27 mouse cellular contexts compared by ENCODE assay signal in the genomic region with DNA sequence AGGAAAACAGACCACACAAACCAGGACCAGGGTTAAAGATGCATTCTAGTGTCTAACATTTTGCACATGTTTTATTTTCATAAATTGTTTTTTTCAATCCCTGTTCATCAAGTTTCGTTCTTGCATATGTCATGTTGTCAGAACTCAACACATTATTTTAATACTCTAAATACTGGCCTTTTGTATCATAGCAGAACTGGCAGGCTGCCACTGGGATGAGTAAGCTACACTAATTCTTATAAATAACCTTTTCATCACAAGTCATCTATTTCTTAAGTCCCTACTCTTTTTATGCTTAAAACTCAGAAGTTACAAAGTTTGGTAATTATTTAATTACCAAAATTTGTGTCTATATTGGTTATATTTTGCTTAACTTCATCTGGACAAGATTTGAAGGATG.
DNase-seq lines count a peak whose midpoint lies in the region; TF ChIP-seq lines count a peak whose summit lies in the region.
"Had no signal": no experiment of that assay in that cellular context is flagged by ENCODE, and none has a peak within 500 bp of the region (broad histone marks: within the 10 kb centered on the region; RNA-seq: fewer than 3 reads in every experiment).

No protein-coding gene starts in this region.

- peak overlapping the region; percentile 0 for H3K4me2 ChIP-seq in myocyte (ENCODE audit: low read depth)
- H3K4me2 ChIP-seq: embryonic facial prominence, embryonic 13.5 days; limb, embryonic 15.5 days; liver, embryonic 13.5 days; midbrain, embryonic 12.5 days; neural tube, embryonic 15.5 days had no signal

- TF ChIP-seq POLR2A in myocyte (IDR thresholded peaks at IDR 0.05; ENCODE audit: insufficient read length, low read depth): no peak

- H3K79me2 ChIP-seq in myocyte (ENCODE audit: control insufficient read depth, insufficient read depth): no peaks in the 10 kb centered on the region

- H3K27me3 ChIP-seq in myocyte (ENCODE audit: control insufficient read depth, insufficient read depth, insufficient read length): no peaks in the 10 kb centered on the region
- H3K27me3 ChIP-seq: embryonic facial prominence, embryonic 13.5 days; limb, embryonic 15.5 days; liver, embryonic 13.5 days; megakaryocyte, embryonic 14.5 days; midbrain, embryonic 12.5 days; neural tube, embryonic 15.5 days had no signal

- no peak overlapping the region for H3ac ChIP-seq in myocyte (ENCODE audit: control insufficient read depth, insufficient read length)

- DNase-seq in right cerebral cortex, adult 2 months (ENCODE audit: low spot score in 2 of 2): peak; percentile 3 to 4
- DNase-seq in right cerebral cortex, adult 18-20 months: no peak
- peak; percentile 49 for DNase-seq in adrenal gland, adult 8-10 months
- DNase-seq in adrenal gland, postnatal 36 days: peak; percentile 48 to 77
- DNase-seq in urinary bladder, postnatal 10 days (ENCODE audit: low spot score): no peak
- no peak for DNase-seq in Muller cell, postnatal 12 days (ENCODE audit: inconsistent ontology term)
- no peak for DNase-seq in urinary bladder, postnatal 14 days (ENCODE audit: low spot score)
- DNase-seq: cerebellum, adult 8-10 months; cerebellum, postnatal 36 days; embryo, embryonic 11 days; kidney, adult 9 months; kidney, postnatal 10 days; layer of hippocampus, postnatal 36 days; liver, embryonic 13.5 days; lung, adult 18-20 months; lung, postnatal 4 days; retina, postnatal 1 day; thymus, postnatal 4 days had no signal

- H3K36me3 ChIP-seq in myocyte (ENCODE audit: control insufficient read depth, insufficient read depth): no peaks in the 10 kb centered on the region
- H3K36me3 ChIP-seq: embryonic facial prominence, embryonic 13.5 days; G1E; limb, embryonic 10.5 days; limb, embryonic 15.5 days; liver, embryonic 13.5 days; midbrain, embryonic 12.5 days; neural tube, embryonic 15.5 days had no signal

- H3K4me3 ChIP-seq in myocyte: no peak overlapping the region
- H3K4me3 ChIP-seq: embryonic facial prominence, embryonic 13.5 days; erythroblast, embryonic 14.5 days; limb, embryonic 10.5 days; limb, embryonic 15.5 days; liver, embryonic 13.5 days; megakaryocyte, embryonic 14.5 days; midbrain, embryonic 12.5 days; neural tube, embryonic 15.5 days had no signal

TF ChIP-seq in myocyte, 11 proteins besides CTCF, POLR2A, EP300 and RAD21:
- TF ChIP-seq MYOD1 (IDR thresholded peaks at IDR 0.05; ENCODE audit: control insufficient read depth in 1 of 3, insufficient read length in 2 of 3, low read depth in 2 of 3) (no peak), TCF3 (IDR thresholded peaks at IDR 0.05; ENCODE audit: insufficient read length, low read depth) (no peak), REST (IDR thresholded peaks at IDR 0.05; ENCODE audit: insufficient read depth, insufficient read length) (no peak), USF1 (IDR thresholded peaks at IDR 0.05; ENCODE audit: low read depth) (no peak), TCF12 (IDR thresholded peaks at IDR 0.05; ENCODE audit: insufficient read depth, poor library complexity, severe bottlenecking) (no peak), SRF (IDR thresholded peaks at IDR 0.05; ENCODE audit: control insufficient read depth, insufficient read length, low read depth) (no peak), MAX (IDR thresholded peaks at IDR 0.05; ENCODE audit: low read depth) (no peak), E2F4 (IDR thresholded peaks at IDR 0.05; ENCODE audit: insufficient read depth) (no peak), POLR2AphosphoS2 (IDR thresholded peaks at IDR 0.05; ENCODE audit: insufficient read length, low read depth) (no peak), MYOG (IDR thresholded peaks at IDR 0.05; ENCODE audit: control insufficient read depth in 1 of 3, insufficient read depth in 1 of 3, insufficient read length in 2 of 3, low read depth in 2 of 3) (no peak), CEBPB (IDR thresholded peaks at IDR 0.05; ENCODE audit: insufficient read depth, poor library complexity, severe bottlenecking) (no peak)

Comparison
In these comparisons a context has a peak if more than half of its experiments do, and no peak if none do; other contexts are left out.
1. DNase-seq: peak in right cerebral cortex, adult 2 months (2 of 2), adrenal gland, adult 8-10 months (single experiment) and adrenal gland, postnatal 36 days (2 of 2); none in right cerebral cortex, adult 18-20 months (single experiment), urinary bladder, postnatal 10 days (single experiment), Muller cell, postnatal 12 days (single experiment) and urinary bladder, postnatal 14 days (single experiment).